In genomic region chr8:64728156-64728555, GRCm38 (mm10) we compare ENCODE assay signal across 25 mouse cellular contexts. TPM values are rescaled to one million over a fixed set of nuclear protein-coding genes. Genes with fewer than 3 reads are reported as not detected.
DNase-seq lines count a peak whose midpoint lies in the region; ATAC-seq and TF ChIP-seq lines count a peak whose summit lies in the region.
"Had no signal": no experiment of that assay in that cellular context is flagged by ENCODE, and none has a peak within 500 bp of the region (broad histone marks: within the 10 kb centered on the region; RNA-seq: fewer than 3 reads in every experiment).

No protein-coding gene starts in this region.

- H3K27ac ChIP-seq in liver, adult 2 months (replicated peaks; ENCODE audit: insufficient read depth, low read depth, low read length): peak overlapping the region; percentile 62; the same call in 1 of the 2 replicates
- no peak overlapping the region for H3K27ac ChIP-seq in liver, embryonic 11.5 days (ENCODE audit: low read depth, low read length)
- peak overlapping the region; percentile 10; the same call in 1 of the 2 replicates for H3K27ac ChIP-seq in embryonic fibroblast, embryonic 13.5 days (ENCODE audit: insufficient read depth, low read length)
- H3K27ac ChIP-seq: embryonic facial prominence, embryonic 10.5 days; embryonic facial prominence, embryonic 12.5 days; forebrain, embryonic 10.5 days; forebrain, embryonic 12.5 days had no signal

- no peak for TF ChIP-seq POLR2A in liver, adult 2 months (IDR thresholded peaks at IDR 0.05; ENCODE audit: extremely low read depth, insufficient read depth, low read length)
- TF ChIP-seq POLR2A in embryonic fibroblast, embryonic 13.5 days (IDR thresholded peaks at IDR 0.05; ENCODE audit: low read depth, low read length): no peak

- no peaks in the 10 kb centered on the region for H3K9me3 ChIP-seq in liver, embryonic 11.5 days (ENCODE audit: control insufficient read depth, low read length)
- H3K9me3 ChIP-seq: embryonic facial prominence, embryonic 10.5 days; embryonic facial prominence, embryonic 12.5 days; forebrain, embryonic 10.5 days; forebrain, embryonic 12.5 days; G1E had no signal

- no peak for TF ChIP-seq CTCF in liver, adult 2 months (IDR thresholded peaks at IDR 0.05; ENCODE audit: low read depth, low read length)
- TF ChIP-seq CTCF in embryonic fibroblast, embryonic 13.5 days (IDR thresholded peaks at IDR 0.05; ENCODE audit: borderline replicate concordance, insufficient read depth, low read length): no peak

- peaks cover 17% of the 10 kb centered on the region for H3K4me1 ChIP-seq in liver, adult 2 months (ENCODE audit: control insufficient read depth, insufficient read depth, low read length)
- H3K4me1 ChIP-seq in liver, embryonic 11.5 days (replicated peaks; ENCODE audit: control insufficient read depth, insufficient read depth, low read length): no peaks in the 10 kb centered on the region
- H3K4me1 ChIP-seq in embryonic fibroblast, embryonic 13.5 days (ENCODE audit: control insufficient read depth, insufficient read depth, low read length): peaks cover 20% of the 10 kb centered on the region

- H3K36me3 ChIP-seq in liver, adult 2 months (ENCODE audit: control insufficient read depth, insufficient read depth, low read length): peaks cover 54% of the 10 kb centered on the region
- peaks cover 30% of the 10 kb centered on the region for H3K36me3 ChIP-seq in liver, embryonic 11.5 days (ENCODE audit: control insufficient read depth, insufficient read depth, low read length)

- 26% methylated on average over 7 of the region's 7 CpGs for WGBS in liver, adult 2 months
- 89% methylated on average over 7 of the region's 7 CpGs for WGBS in liver, embryonic 11.5 days

- DNase-seq in liver, adult 2 months (ENCODE audit: extremely low read depth, low read depth, low spot score): peak; percentile 79
- DNase-seq in liver, embryonic 11.5 days (ENCODE audit: low spot score): no peak
- peak; percentile 71 for DNase-seq in adipocyte (ENCODE audit: low spot score)
- no peak for DNase-seq in layer of hippocampus, adult 11-12 months (ENCODE audit: low spot score)
- DNase-seq in retina, postnatal 1 day: no peak
- no peak for DNase-seq in kidney, adult 18-20 months
- DNase-seq: adrenal gland, adult 2 months; adrenal gland, postnatal 10 days; adrenal gland, postnatal 25 days; cerebellum, adult 11-12 months; cerebellum, adult 2 months; cerebellum, adult 9-10 months; cerebellum, postnatal 10 days; cerebellum, postnatal 25 days had no signal

- ATAC-seq in liver, embryonic 11.5 days (replicated peaks; ENCODE audit: low FRiP score): no peak
- ATAC-seq: activated CD4-positive, CD25-positive, alpha-beta regulatory T cell, adult 4 months; forebrain, embryonic 14.5 days; forebrain, embryonic 16.5 days; Patski had no signal

- no peak overlapping the region for H3K4me2 ChIP-seq in liver, embryonic 11.5 days
- H3K4me2 ChIP-seq: embryonic facial prominence, embryonic 12.5 days had no signal

- peaks cover 5% of the 10 kb centered on the region; the same call in 1 of the 2 replicates for H3K79me2 ChIP-seq in liver, adult 2 months (ENCODE audit: control insufficient read depth, insufficient read depth, low read length)

- peak overlapping the region; percentile 33; the same call in 1 of the 2 replicates for H3K9ac ChIP-seq in liver, adult 2 months (ENCODE audit: low read depth, low read length)
- no peak overlapping the region for H3K9ac ChIP-seq in liver, embryonic 11.5 days (ENCODE audit: low read depth, low read length)
- H3K9ac ChIP-seq: embryonic facial prominence, embryonic 12.5 days; forebrain, embryonic 12.5 days had no signal

- H3K27me3 ChIP-seq in liver, adult 2 months (ENCODE audit: control insufficient read depth, insufficient read depth, low read length): no peaks in the 10 kb centered on the region
- no peaks in the 10 kb centered on the region for H3K27me3 ChIP-seq in liver, embryonic 11.5 days (replicated peaks; ENCODE audit: control insufficient read depth, insufficient read depth, low read length)
- H3K27me3 ChIP-seq: embryonic facial prominence, embryonic 12.5 days; forebrain, embryonic 12.5 days; Patski had no signal

- H3K4me3 ChIP-seq in liver, adult 2 months (ENCODE audit: insufficient read depth, low read depth, low read length): no peak overlapping the region
- no peak overlapping the region for H3K4me3 ChIP-seq in liver, embryonic 11.5 days (ENCODE audit: low read depth, low read length)
- H3K4me3 ChIP-seq in embryonic fibroblast, embryonic 13.5 days (ENCODE audit: insufficient read depth, low read length): no peak overlapping the region
- H3K4me3 ChIP-seq: embryonic facial prominence, embryonic 10.5 days; embryonic facial prominence, embryonic 12.5 days; erythroblast, embryonic 14.5 days; forebrain, embryonic 10.5 days; forebrain, embryonic 12.5 days had no signal

RNA-seq across cellular contexts. Expression of gene Msmo1, which starts 5.4 kb away (rescaled TPM):
- total RNA-seq in liver, adult 2 months (2014; rRNA removed): 262 and 352 TPM in 2 replicates
- 84.3 and 87.0 TPM in 2 replicates for polyA plus RNA-seq in liver, adult 2 months (2012; rRNA removed)
- polyA plus RNA-seq in liver, embryonic 11.5 days (2014; fragmentation: Nextera tagmentation; extraction: Ambion mirVana): 132 and 159 TPM in 2 replicates
- polyA plus RNA-seq in embryonic fibroblast, embryonic 13.5 days (2011; ENCODE audit: insufficient read length, low read depth, missing spikeins): 134 and 203 TPM in 2 replicates

RNA-seq across cellular contexts. Expression of gene Cpe, which starts 35.3 kb away (rescaled TPM):
- total RNA-seq in liver, adult 2 months (2014; rRNA removed): 1.0 and 1.7 TPM in 2 replicates
- polyA plus RNA-seq in liver, adult 2 months (2012; rRNA removed): 0.25 and 0.28 TPM in 2 replicates
- 13.7 and 16.8 TPM in 2 replicates for polyA plus RNA-seq in liver, embryonic 11.5 days (2014; fragmentation: Nextera tagmentation; extraction: Ambion mirVana)
- 511 and 923 TPM in 2 replicates for polyA plus RNA-seq in embryonic fibroblast, embryonic 13.5 days (2011; ENCODE audit: insufficient read length, low read depth, missing spikeins)
- polyA plus RNA-seq: erythroblast, embryonic 14.5 days; G1E had no signal

Comparison
In these comparisons a context has a peak if more than half of its experiments do, and no peak if none do; other contexts are left out.
1. DNase-seq: peak in liver, adult 2 months (single experiment) and adipocyte (single experiment); none in liver, embryonic 11.5 days (single experiment), layer of hippocampus, adult 11-12 months (single experiment), retina, postnatal 1 day (single experiment) and kidney, adult 18-20 months (single experiment).
2. RNA of gene Cpe, which starts 35.3 kb away (polyA plus RNA-seq): 511 to 923 TPM in embryonic fibroblast, embryonic 13.5 days; 13.7 to 16.8 TPM in liver, embryonic 11.5 days and 0.25 to 0.28 TPM in liver, adult 2 months; every median in the first group is over 10 times any median in the second.